Mouse (Mus musculus) fat pad, adult 2 months (tissue): ENCODE data around the gene Nfxl1.

Experiments used
- DNase-seq: peaks from one replicate; pipeline ENCODE4 v3.0.0-alpha.2; 2011; ENCODE audit warnings: low read depth, low spot score; ENCODE audit errors: extremely low read depth

Gene Nfxl1

GRCm38 (mm10) chr5:72502778-72503177 is 56.7 kb downstream of the Nfxl1 start:
- DNase-seq: no peak

GRCm38 (mm10) chr5:72501763-72502162 is 57.7 kb downstream of the Nfxl1 start:
- DNase-seq: no peak

- DNase-seq: no peak
Observed at GRCm38 (mm10) chr5:72498271-72498670, 61.2 kb downstream of the Nfxl1 start.

GRCm38 (mm10) chr5:72496756-72497155 is 62.7 kb downstream of the Nfxl1 start:
- DNase-seq: no peak

- no peak for DNase-seq
Observed at GRCm38 (mm10) chr5:72493906-72494305, 65.6 kb downstream of the Nfxl1 start.

GRCm38 (mm10) chr5:72491232-72491631 is 68.3 kb downstream of the Nfxl1 start:
- DNase-seq: no peak

- DNase-seq: no peak
Observed at GRCm38 (mm10) chr5:72480456-72480855, 79.0 kb downstream of the Nfxl1 start.

GRCm38 (mm10) chr5:72472317-72473009 is 87.0 kb downstream of the Nfxl1 start:
- DNase-seq: no peak

- no peak for DNase-seq
Observed at GRCm38 (mm10) chr5:72471746-72472145, 87.7 kb downstream of the Nfxl1 start.

- no peak for DNase-seq
Observed at GRCm38 (mm10) chr5:72464932-72465331, 94.6 kb downstream of the Nfxl1 start.
